Mouse (Mus musculus) liver, embryonic 13.5 days (tissue): ENCODE data around the gene Fam69a. TPM values are rescaled to one million over a fixed set of nuclear protein-coding genes. Genes with fewer than 3 reads are reported as not detected.

Experiments used
- ATAC-seq: fragments of 200-750 bp; cut with Nextera tagmentation; 2 replicates; pipeline ENCODE4 v1.8.0; 2017; ENCODE audit warnings: low read depth, mild to moderate bottlenecking, moderate number of reproducible peaks, moderate library complexity
- DNase-seq: peaks from one replicate; pipeline ENCODE4 v3.0.0; 2022
- H3K27ac ChIP-seq: fragments of 300-500 bp; sonication (generic); 2 replicates; pipeline ENCODE4 v1.5.1; 2015; ENCODE audit warnings: moderate library complexity, mild to moderate bottlenecking, inconsistent platforms
- H3K27me3 ChIP-seq: fragments of 300-500 bp; sonication (generic); 2 replicates; pipeline ENCODE4 v1.6.1; 2015; ENCODE audit warnings: mild to moderate bottlenecking, inconsistent platforms
- H3K36me3 ChIP-seq: fragments of 300-500 bp; sonication (generic); 2 replicates; pipeline ENCODE4 v1.6.1; 2015; ENCODE audit warnings: mild to moderate bottlenecking, inconsistent platforms
- H3K4me1 ChIP-seq: fragments of 300-500 bp; sonication (generic); replicated peaks from 2 replicates; pipeline ENCODE4 v1.6.1; 2015; ENCODE audit warnings: inconsistent platforms
- H3K4me2 ChIP-seq: fragments of 300-500 bp; sonication (generic); 2 replicates; pipeline ENCODE4 v1.6.1; 2015; ENCODE audit warnings: inconsistent platforms, mild to moderate bottlenecking, moderate library complexity
- H3K4me3 ChIP-seq: fragments of 300-500 bp; sonication (generic); replicated peaks from 2 replicates; pipeline ENCODE4 v1.5.1; 2015; ENCODE audit warnings: mild to moderate bottlenecking, inconsistent platforms
- H3K9ac ChIP-seq: fragments of 300-500 bp; sonication (generic); 2 replicates; pipeline ENCODE4 v1.6.1; 2015; ENCODE audit warnings: mild to moderate bottlenecking, inconsistent platforms
- H3K9me3 ChIP-seq: fragments of 300-500 bp; sonication (generic); replicated peaks from 2 replicates; pipeline ENCODE4 v1.6.1; 2016; ENCODE audit warnings: inconsistent platforms
- WGBS: fragments of 180-500 bp; shearing (Covaris S2); methylation state at CpG from one replicate; pipeline ENCODE4 v1.1.7; 2015; ENCODE audit not compliant: insufficient replicate concordance; 5-methylcytosine and 5-hydroxymethylcytosine counted together
- polyA plus RNA-seq: library from polyadenylated mRNA; unstranded; fragments of >200 nt; fragmentation: Nextera tagmentation; extraction: Ambion mirVana; gene quantifications from 2 replicates; pipeline ENCODE4 v1.2.1, GENCODE M21; 2015

Gene Fam69a
- polyA plus RNA-seq, 1 experiment from 2014 or later, result 11.3 TPM

DNA sequence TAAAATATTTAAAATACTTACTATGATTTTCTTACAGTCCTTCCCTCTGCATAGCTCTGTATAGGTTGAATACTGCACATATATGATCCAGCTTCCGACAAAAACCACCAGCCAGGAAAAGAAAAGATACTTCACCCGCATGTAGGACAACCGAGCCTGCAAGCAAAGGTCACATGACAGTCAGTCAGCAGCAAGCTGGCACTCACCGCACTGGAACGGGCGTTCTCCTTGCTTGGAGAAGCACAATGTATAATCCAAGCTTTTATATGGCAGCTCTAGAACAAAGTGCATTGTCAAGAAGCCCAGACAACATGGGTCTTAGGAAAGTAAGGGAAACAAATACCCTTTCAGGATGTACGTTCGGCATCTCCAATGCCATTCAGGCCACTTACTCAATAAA is 62.3 kb downstream of the Fam69a start:
- 79% methylated on average over 8 of the region's 8 CpGs for WGBS
- H3K4me2 ChIP-seq, result no peak overlapping the region
- ATAC-seq, result no peak
- no peak overlapping the region for H3K9ac ChIP-seq
- no peaks in the 10 kb centered on the region for H3K9me3 ChIP-seq
- no peak overlapping the region for H3K4me3 ChIP-seq
- no peaks in the 10 kb centered on the region for H3K27me3 ChIP-seq
- no peak for DNase-seq
- H3K27ac ChIP-seq, result no peak overlapping the region
- no peaks in the 10 kb centered on the region for H3K36me3 ChIP-seq
- H3K4me1 ChIP-seq, result peaks cover 12% of the 10 kb centered on the region

DNA sequence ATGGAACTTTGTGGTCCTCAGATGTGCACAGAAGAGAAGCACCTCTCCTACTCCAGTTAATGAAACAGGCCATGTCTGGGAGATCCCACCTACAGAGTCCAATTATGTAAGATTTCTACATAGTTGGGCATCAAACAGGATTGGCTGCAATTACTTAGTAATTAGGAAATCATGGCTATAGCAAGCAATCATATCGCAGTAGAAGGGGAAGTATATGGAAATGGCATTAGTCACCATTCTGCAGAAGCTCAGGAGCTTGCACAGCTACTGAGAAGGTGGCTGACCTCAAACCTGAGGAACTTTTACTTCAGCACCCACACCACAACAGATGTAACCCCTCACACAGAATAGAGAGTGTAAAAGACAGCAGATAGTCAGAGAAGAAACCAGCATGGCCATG is 64.0 kb downstream of the Fam69a start:
- Histone ChIP-seq H3K9ac (no peak overlapping the region), H3K9me3 (no peaks in the 10 kb centered on the region), H3K27ac (0 out of 2 replicates have a peak overlapping the region, but pooled peaks have one; percentile 1), H3K4me3 (no peak overlapping the region), H3K27me3 (no peaks in the 10 kb centered on the region), H3K36me3 (no peaks in the 10 kb centered on the region), H3K4me2 (no peak overlapping the region), H3K4me1 (peaks cover 12% of the 10 kb centered on the region)
- no peak for DNase-seq
- ATAC-seq, result no peak
- WGBS, result 53% methylated on average over 1 of the region's 1 CpGs

DNA sequence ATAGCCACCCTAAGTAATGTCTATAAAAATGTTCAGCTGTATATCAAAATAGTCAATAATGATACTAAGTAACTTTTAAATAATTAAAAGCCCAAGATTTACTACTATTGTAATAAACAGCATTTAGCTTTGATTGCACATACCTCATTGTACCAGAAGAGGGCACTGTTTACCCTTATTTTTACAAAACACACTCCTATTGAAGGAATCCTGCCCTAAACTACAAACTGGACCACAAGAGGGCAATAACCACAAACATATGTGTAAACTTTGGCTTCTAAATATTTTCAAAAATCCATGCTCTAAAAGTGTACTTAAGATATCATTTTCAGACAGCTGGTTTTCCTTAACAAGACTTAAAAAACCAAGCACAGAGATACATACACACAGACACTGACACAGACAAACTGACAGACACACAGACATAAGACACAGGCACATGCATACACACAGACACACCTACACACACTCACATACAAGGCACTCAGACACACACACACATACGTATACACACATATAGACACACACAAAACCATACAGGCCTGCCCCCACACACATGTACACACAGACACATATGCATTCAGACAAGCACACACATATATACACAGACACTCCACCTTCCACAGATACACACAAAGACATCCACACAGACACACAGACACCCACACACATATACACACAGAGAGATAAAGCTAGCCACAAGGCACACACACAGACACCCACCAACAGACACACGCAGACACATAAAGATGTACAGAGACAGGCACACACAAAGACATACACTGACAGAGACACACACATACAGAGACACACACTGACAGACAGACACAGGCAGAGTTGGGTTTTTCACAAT is 65.3 kb downstream of the Fam69a start:
- Histone ChIP-seq H3K4me2 (no peak overlapping the region), H3K9me3 (no peaks in the 10 kb centered on the region), H3K4me3 (no peak overlapping the region), H3K4me1 (peaks cover 5% of the 10 kb centered on the region), H3K27me3 (no peaks in the 10 kb centered on the region), H3K36me3 (no peaks in the 10 kb centered on the region), H3K27ac (no peak overlapping the region), H3K9ac (no peak overlapping the region)
- ATAC-seq, result peak; percentile 37; the same call in 1 of the 2 replicates
- peak; percentile 33 for DNase-seq
- 81% methylated on average over 2 of the region's 2 CpGs for WGBS

- Histone ChIP-seq H3K4me3 (no peak overlapping the region), H3K9me3 (no peaks in the 10 kb centered on the region), H3K4me1 (no peaks in the 10 kb centered on the region), H3K27me3 (no peaks in the 10 kb centered on the region), H3K9ac (no peak overlapping the region), H3K36me3 (0 out of 2 replicates have a peak, but pooled peaks cover under 1% of the 10 kb centered on the region), H3K4me2 (no peak overlapping the region), H3K27ac (no peak overlapping the region)
- WGBS, result 62% methylated on average over 4 of the region's 4 CpGs
- DNase-seq (no peak), ATAC-seq (no peak)
These were observed 71.6 kb downstream of the Fam69a start for GRCm38 (mm10) chr5:107915280-107915679.

- Histone ChIP-seq H3K9me3 (no peaks in the 10 kb centered on the region), H3K27me3 (no peaks in the 10 kb centered on the region), H3K4me2 (no peak overlapping the region), H3K4me1 (peaks cover 5% of the 10 kb centered on the region; the same call in 1 of the 2 replicates), H3K9ac (no peak overlapping the region), H3K27ac (no peak overlapping the region), H3K4me3 (no peak overlapping the region), H3K36me3 (peaks cover 43% of the 10 kb centered on the region)
- whole genome bisulfite sequencing, result 81% methylated on average over 5 of the region's 5 CpGs
- DNase-seq (no peak), ATAC-seq (no peak)
These were observed 75.9 kb downstream of the Fam69a start for GRCm38 (mm10) chr5:107911012-107911411.

DNA sequence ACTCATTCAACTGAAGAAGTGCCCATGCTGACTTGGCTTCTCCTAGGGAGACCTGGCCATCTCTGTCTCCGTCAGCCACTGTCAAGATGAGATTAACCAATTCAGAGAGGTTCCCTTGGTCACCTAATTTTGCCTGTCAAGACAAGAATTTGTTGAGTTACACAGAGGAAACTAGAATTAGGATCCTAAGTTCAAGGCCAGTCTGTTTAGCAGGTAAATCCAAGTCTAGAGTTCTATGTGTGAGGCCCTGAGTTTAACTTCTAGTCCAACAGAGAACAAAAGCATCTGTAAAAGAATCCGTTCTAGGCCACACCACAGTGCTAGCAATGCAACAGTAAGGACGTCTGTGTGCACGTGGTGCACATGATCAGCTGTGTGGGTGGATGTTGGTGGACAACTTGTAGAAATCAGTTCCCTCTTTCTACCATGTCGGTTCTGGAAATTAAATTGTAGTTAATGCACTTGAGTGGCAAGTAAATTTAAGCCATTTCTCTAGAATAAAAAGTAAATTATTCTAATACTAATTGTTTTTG is 76.7 kb downstream of the Fam69a start:
- Histone ChIP-seq H3K27me3 (no peaks in the 10 kb centered on the region), H3K27ac (no peak overlapping the region; the same call in 1 of the 2 replicates), H3K4me1 (peaks cover 6% of the 10 kb centered on the region; the same call in 1 of the 2 replicates), H3K36me3 (peaks cover 51% of the 10 kb centered on the region), H3K9ac (no peak overlapping the region), H3K4me2 (no peak overlapping the region), H3K9me3 (no peaks in the 10 kb centered on the region), H3K4me3 (no peak overlapping the region)
- no peak for DNase-seq
- ATAC-seq, result no peak
- WGBS, result 46% methylated on average over 5 of the region's 5 CpGs

GRCm38 (mm10) chr5:107909668-107910067 is 77.2 kb downstream of the Fam69a start:
- H3K36me3 ChIP-seq, result peaks cover 56% of the 10 kb centered on the region
- peaks cover 6% of the 10 kb centered on the region; the same call in 1 of the 2 replicates for H3K4me1 ChIP-seq
- H3K9ac ChIP-seq, result no peak overlapping the region
- WGBS, result 72% methylated on average over 3 of the region's 3 CpGs
- no peak overlapping the region for H3K4me2 ChIP-seq
- ATAC-seq (no peak), DNase-seq (no peak)
- no peaks in the 10 kb centered on the region for H3K27me3 ChIP-seq
- H3K9me3 ChIP-seq, result no peaks in the 10 kb centered on the region
- no peak overlapping the region for H3K27ac ChIP-seq
- no peak overlapping the region for H3K4me3 ChIP-seq

GRCm38 (mm10) chr5:107908514-107909110 is 78.3 kb downstream of the Fam69a start:
- DNase-seq (no peak), ATAC-seq (no peak)
- WGBS, result 51% methylated on average over 2 of the region's 2 CpGs
- no peak overlapping the region for H3K27ac ChIP-seq
- peaks cover 66% of the 10 kb centered on the region for H3K36me3 ChIP-seq
- no peaks in the 10 kb centered on the region for H3K27me3 ChIP-seq
- no peaks in the 10 kb centered on the region for H3K9me3 ChIP-seq
- no peak overlapping the region for H3K9ac ChIP-seq
- H3K4me3 ChIP-seq, result no peak overlapping the region
- no peak overlapping the region for H3K4me2 ChIP-seq
- H3K4me1 ChIP-seq, result peaks cover 11% of the 10 kb centered on the region; the same call in 1 of the 2 replicates

- peaks cover 75% of the 10 kb centered on the region for H3K36me3 ChIP-seq
- 63% methylated on average over 3 of the region's 3 CpGs for WGBS
These were observed 82.6 kb downstream of the Fam69a start for GRCm38 (mm10) chr5:107904325-107904724.

DNA sequence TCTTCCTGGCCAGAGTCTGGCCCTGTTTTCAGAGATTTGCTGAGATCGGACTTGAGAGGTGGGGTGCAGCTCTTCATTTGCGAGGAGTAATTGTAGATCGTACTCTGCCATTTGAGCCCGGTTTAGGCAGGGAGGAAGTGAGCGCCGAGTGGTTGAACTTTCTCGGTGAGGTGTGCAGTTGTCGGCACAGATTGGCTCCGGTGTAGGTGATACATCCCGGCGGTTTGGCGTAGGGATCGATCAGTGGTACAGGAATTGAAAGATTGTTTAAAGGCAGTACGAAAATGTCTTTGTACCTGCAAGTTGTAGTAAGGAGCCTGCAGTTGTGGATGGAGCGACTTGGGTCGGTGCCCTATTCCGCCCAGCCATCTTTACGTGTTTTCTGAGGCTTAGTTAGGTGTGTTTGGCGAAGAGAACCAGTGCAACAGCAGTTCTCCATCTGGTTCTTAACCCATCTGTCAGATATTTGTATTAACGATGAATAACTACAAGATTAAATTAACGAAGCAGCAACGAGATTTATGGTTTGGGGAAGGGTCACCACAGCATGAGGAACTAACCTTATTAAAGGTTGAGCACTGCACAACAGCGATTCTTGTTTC is 85.8 kb downstream of the Fam69a start:
- WGBS, result under 1% methylated on average over 23 of the region's 23 CpGs
- H3K36me3 ChIP-seq, result peaks cover 43% of the 10 kb centered on the region
- no peaks in the 10 kb centered on the region for H3K9me3 ChIP-seq
- no peak; the same call in none of the 2 replicates for ATAC-seq
- H3K27ac ChIP-seq, result peak overlapping the region; percentile 81
- peaks cover 5% of the 10 kb centered on the region for H3K27me3 ChIP-seq
- H3K4me2 ChIP-seq, result peak overlapping the region; percentile 77
- H3K9ac ChIP-seq, result peak overlapping the region; percentile 97
- peaks cover 38% of the 10 kb centered on the region for H3K4me1 ChIP-seq
- no peak for DNase-seq
- H3K4me3 ChIP-seq, result peak overlapping the region; percentile 99

More at GRCm38 (mm10) chr5:107904325-107904724, 82.6 kb downstream of the Fam69a start:
- ATAC-seq (no peak), DNase-seq (no peak)
- H3K27ac ChIP-seq, result no peak overlapping the region
- H3K9ac ChIP-seq, result no peak overlapping the region
- peaks cover 39% of the 10 kb centered on the region for H3K4me1 ChIP-seq
- H3K4me2 ChIP-seq, result no peak overlapping the region
- H3K4me3 ChIP-seq, result no peak overlapping the region
- H3K9me3 ChIP-seq, result no peaks in the 10 kb centered on the region
- H3K27me3 ChIP-seq, result no peaks in the 10 kb centered on the region
